In genomic region chr6:72218281-72218680, GRCm38 (mm10) we compare ENCODE assay signal across 10 mouse cellular contexts. TPM values are rescaled to one million over a fixed set of nuclear protein-coding genes. Genes with fewer than 3 reads are reported as not detected.
A peak's percentile ranks its signal among the peaks of the same experiment; 100 is the strongest.
DNase-seq lines count a peak whose midpoint lies in the region; ATAC-seq and TF ChIP-seq lines count a peak whose summit lies in the region.
"Had no signal": no experiment of that assay in that cellular context is flagged by ENCODE, and none has a peak within 500 bp of the region (broad histone marks: within the 10 kb centered on the region; RNA-seq: fewer than 3 reads in every experiment).

No protein-coding gene starts in this region.

- H3K4me3 ChIP-seq in heart, adult 2 months: no peak overlapping the region
- no peak overlapping the region for H3K4me3 ChIP-seq in embryonic facial prominence, embryonic 10.5 days
- H3K4me3 ChIP-seq in limb, embryonic 14.5 days (replicated peaks; ENCODE audit: low read length): no peak overlapping the region
- no peak overlapping the region for H3K4me3 ChIP-seq in thymus, adult 2 months (ENCODE audit: control insufficient read depth, insufficient read depth, low read length)

- WGBS in heart, adult 2 months: 68% methylated on average over 4 of the region's 4 CpGs
- WGBS in embryonic facial prominence, embryonic 10.5 days: 45% methylated on average over 4 of the region's 4 CpGs
- WGBS in limb, embryonic 14.5 days: 14% methylated on average over 4 of the region's 4 CpGs
- 93% methylated on average over 4 of the region's 4 CpGs for WGBS in thymus, adult 2 months

- no peak for TF ChIP-seq POLR2A in heart, adult 2 months (IDR thresholded peaks at IDR 0.05; ENCODE audit: insufficient read depth, low read depth, low read length)
- no peak for TF ChIP-seq POLR2A in limb, embryonic 14.5 days (IDR thresholded peaks at IDR 0.05; ENCODE audit: borderline replicate concordance, extremely low read depth, insufficient read depth, insufficient read length)
- TF ChIP-seq POLR2A in thymus, adult 2 months (IDR thresholded peaks at IDR 0.05; ENCODE audit: control insufficient read depth, extremely low read depth, insufficient read depth, low read length, poor library complexity): no peak

- no peak for ATAC-seq in limb, embryonic 14.5 days (ENCODE audit: low FRiP score, low read depth)

- no peak for TF ChIP-seq EP300 in heart, adult 2 months (IDR thresholded peaks at IDR 0.05; ENCODE audit: insufficient read depth, low read depth, low read length)

- no peaks in the 10 kb centered on the region for H3K9me3 ChIP-seq in embryonic facial prominence, embryonic 10.5 days
- no peaks in the 10 kb centered on the region for H3K9me3 ChIP-seq in limb, embryonic 14.5 days (ENCODE audit: control insufficient read depth, low read length)

- TF ChIP-seq CTCF in heart, adult 2 months (IDR thresholded peaks at IDR 0.05): no peak
- TF ChIP-seq CTCF in thymus, adult 2 months (IDR thresholded peaks at IDR 0.05; ENCODE audit: borderline replicate concordance, control insufficient read depth, extremely low read depth, insufficient read depth, low read length, poor library complexity): no peak

- peak overlapping the region; percentile 88; the same call in 1 of the 2 replicates for H3K27ac ChIP-seq in heart, adult 2 months
- peak overlapping the region; percentile 83; the same call in 1 of the 2 replicates for H3K27ac ChIP-seq in embryonic facial prominence, embryonic 10.5 days (replicated peaks)
- H3K27ac ChIP-seq in limb, embryonic 14.5 days (replicated peaks; ENCODE audit: low read depth, low read length): peak overlapping the region; percentile 21; the same call in 1 of the 2 replicates
- H3K27ac ChIP-seq in thymus, adult 2 months (ENCODE audit: control insufficient read depth, insufficient read depth, low read length): no peak overlapping the region

- H3K4me1 ChIP-seq in heart, adult 2 months (ENCODE audit: control insufficient read depth, insufficient read depth, low read length): peaks cover 34% of the 10 kb centered on the region
- H3K4me1 ChIP-seq in embryonic facial prominence, embryonic 10.5 days: peaks cover 100% of the 10 kb centered on the region
- H3K4me1 ChIP-seq in limb, embryonic 14.5 days (ENCODE audit: control insufficient read depth, insufficient read depth, low read length): peaks cover 88% of the 10 kb centered on the region
- peaks cover 7% of the 10 kb centered on the region for H3K4me1 ChIP-seq in thymus, adult 2 months (replicated peaks; ENCODE audit: control insufficient read depth, insufficient read depth, low read length)

- intact Hi-C loops in heart, adult 2 months (cut with DNase I): no loop called here

- no peak overlapping the region for H3K9ac ChIP-seq in heart, adult 2 months (ENCODE audit: low read depth, low read length)
- H3K9ac ChIP-seq in limb, embryonic 14.5 days (ENCODE audit: low read depth, low read length, severe bottlenecking): no peak overlapping the region

- no peak for DNase-seq in heart, adult 2 months
- DNase-seq in heart, adult 11 months: no peak
- peak; percentile 46 for DNase-seq in kidney, postnatal 14 days
- no peak for DNase-seq in kidney, postnatal 25 days
- no peak for DNase-seq in embryonic facial prominence, embryonic 10.5 days (ENCODE audit: low spot score)
- peak; percentile 60 for DNase-seq in limb, embryonic 14.5 days (ENCODE audit: low spot score)
- no peak for DNase-seq in cerebellum, adult 11-12 months
- no peak for DNase-seq in thymus, adult 2 months
- DNase-seq: thymus, postnatal 36 days had no signal

- no peaks in the 10 kb centered on the region for H3K27me3 ChIP-seq in heart, adult 2 months (ENCODE audit: control insufficient read depth, insufficient read depth, low read length)
- peaks cover 24% of the 10 kb centered on the region for H3K27me3 ChIP-seq in embryonic facial prominence, embryonic 10.5 days (replicated peaks; ENCODE audit: low read depth, poor library complexity, severe bottlenecking)
- H3K27me3 ChIP-seq in limb, embryonic 14.5 days (ENCODE audit: control insufficient read depth, insufficient read depth, low read length): no peaks in the 10 kb centered on the region
- no peaks in the 10 kb centered on the region; the same call in 1 of the 2 replicates for H3K27me3 ChIP-seq in thymus, adult 2 months (ENCODE audit: control insufficient read depth, insufficient read depth, low read length)

- peaks cover 12% of the 10 kb centered on the region for H3K36me3 ChIP-seq in heart, adult 2 months (ENCODE audit: control insufficient read depth, insufficient read depth, low read length)
- H3K36me3 ChIP-seq in embryonic facial prominence, embryonic 10.5 days (replicated peaks): 0 out of 2 replicates have a peak, but pooled peaks cover 2% of the 10 kb centered on the region
- H3K36me3 ChIP-seq in limb, embryonic 14.5 days (ENCODE audit: control insufficient read depth, insufficient read depth, low read length): peaks cover 13% of the 10 kb centered on the region
- H3K36me3 ChIP-seq in thymus, adult 2 months (ENCODE audit: control insufficient read depth, insufficient read depth, low read length): no peaks in the 10 kb centered on the region

- H3K79me2 ChIP-seq in heart, adult 2 months (replicated peaks; ENCODE audit: control insufficient read depth, insufficient read depth, low read length): no peaks in the 10 kb centered on the region

- 0 out of 2 replicates have a peak overlapping the region, but pooled peaks have one; percentile 5 for H3K4me2 ChIP-seq in limb, embryonic 14.5 days (replicated peaks; ENCODE audit: low read depth, low read length, severe bottlenecking)

RNA-seq across cellular contexts. Expression of gene Atoh8, which starts 17.1 kb away (rescaled TPM):
- 10 to 100 TPM; 11.0 to 13.5 TPM for total RNA-seq in heart, adult 2 months (2021)
- polyA plus RNA-seq in heart, adult 2 months (2012; rRNA removed): 9.3 and 12.7 TPM in 2 replicates
- polyA plus RNA-seq in embryonic facial prominence, embryonic 10.5 days (2016; fragmentation: Nextera tagmentation; extraction: Ambion mirVana): 17.7 and 21.4 TPM in 2 replicates
- 19.8 and 26.5 TPM in 2 replicates for polyA plus RNA-seq in limb, embryonic 14.5 days (2012; rRNA removed)
- polyA plus RNA-seq in limb, embryonic 14.5 days (2014; fragmentation: Nextera tagmentation; extraction: Ambion mirVana): 15.1 and 19.5 TPM in 2 replicates
- 3.6 and 3.8 TPM in 2 replicates for polyA plus RNA-seq in thymus, adult 2 months (2012; rRNA removed)
- total RNA-seq: monocyte, adult 5-6 weeks had no signal

Comparison
In these comparisons a context has a peak if more than half of its experiments do, and no peak if none do; other contexts are left out.
1. DNase-seq: peak in kidney, postnatal 14 days (single experiment) and limb, embryonic 14.5 days (single experiment); none in heart, adult 2 months (0 of 2), heart, adult 11 months (single experiment), kidney, postnatal 25 days (0 of 2), embryonic facial prominence, embryonic 10.5 days (single experiment), cerebellum, adult 11-12 months (single experiment) and thymus, adult 2 months (single experiment).